Mouse (Mus musculus) liver, adult 2 months (tissue): Measurements from ENCODE around the gene St6galnac3. TPM values are rescaled to one million over a fixed set of nuclear protein-coding genes. Genes with fewer than 3 reads are reported as not detected.
A peak's percentile ranks its signal among the peaks of the same experiment; 100 is the strongest.

Experiments used
- DNase-seq: peaks from one replicate; pipeline ENCODE4 v3.0.0-alpha.2; 2011; ENCODE audit warnings: low read depth, low spot score; ENCODE audit errors: extremely low read depth
- H3K27ac ChIP-seq: fragments of 200-500 bp; replicated peaks from 2 replicates; pipeline ENCODE4 v1.5.1; 2012; ENCODE audit warnings: low read depth, mild to moderate bottlenecking, control low read depth, inconsistent platforms, low read length; ENCODE audit not compliant: insufficient read depth
- H3K27me3 ChIP-seq: fragments of 200-500 bp; 2 replicates; pipeline ENCODE4 v1.6.1; 2012; ENCODE audit warnings: mild to moderate bottlenecking, moderate library complexity, low read length, inconsistent platforms; ENCODE audit not compliant: control insufficient read depth, insufficient read depth
- H3K36me3 ChIP-seq: fragments of 200-500 bp; 2 replicates; pipeline ENCODE4 v1.6.1; 2012; ENCODE audit warnings: low read length, inconsistent platforms; ENCODE audit not compliant: control insufficient read depth, insufficient read depth
- H3K4me1 ChIP-seq: fragments of 200-500 bp; 2 replicates; pipeline ENCODE4 v1.6.1; 2011; ENCODE audit warnings: low read length; ENCODE audit not compliant: control insufficient read depth, insufficient read depth
- H3K4me3 ChIP-seq: fragments of 200-500 bp; 2 replicates; pipeline ENCODE4 v1.5.1; 2011; ENCODE audit warnings: low read depth, mild to moderate bottlenecking, control low read depth, low read length, moderate library complexity; ENCODE audit not compliant: insufficient read depth
- H3K79me2 ChIP-seq: fragments of 200-500 bp; 2 replicates; pipeline ENCODE4 v1.6.1; 2012; ENCODE audit warnings: inconsistent platforms, mild to moderate bottlenecking, low read length, moderate library complexity; ENCODE audit not compliant: control insufficient read depth, insufficient read depth
- H3K9ac ChIP-seq: fragments of 200-500 bp; 2 replicates; pipeline ENCODE4 v1.6.1; 2012; ENCODE audit warnings: low read depth, mild to moderate bottlenecking, control low read depth, inconsistent platforms, low read length
- CTCF ChIP-seq: fragments of 200-500 bp; IDR thresholded peaks from 2 replicates; pipeline ENCODE4 v1.5.1; 2011; ENCODE audit warnings: low read depth, low read length, control low read depth
- POLR2A ChIP-seq: fragments of 200-500 bp; IDR thresholded peaks from 2 replicates; pipeline ENCODE4 v1.6.1; 2011; ENCODE audit warnings: low read length, control low read depth; ENCODE audit not compliant: insufficient read depth; ENCODE audit errors: extremely low read depth
- WGBS: fragments of 180-500 bp; shearing (Covaris S2); methylation state at CpG from one replicate; pipeline ENCODE4 v1.1.7; 2018; 5-methylcytosine and 5-hydroxymethylcytosine counted together
- polyA plus RNA-seq: library from polyadenylated mRNA; depleted of rRNA; stranded (reverse); fragments of >200 nt; gene quantifications from 2 replicates; pipeline ENCODE4 v1.2.3, GENCODE M21; 2012
- total RNA-seq: library from RNA; depleted of rRNA; stranded (reverse); fragments of >200 nt; gene quantifications from 2 replicates; pipeline ENCODE4 v1.2.3, GENCODE M21; 2014

St6galnac3 gene
- total and polyA plus RNA-seq, 2 experiments: 0.24 to 0.83 TPM

GRCm38 (mm10) chr3:153655071-153655470, 69.9 kb downstream of the St6galnac3 start:
- peak; percentile 58 for TF ChIP-seq CTCF
- TF ChIP-seq POLR2A: no peak
- Histone ChIP-seq H3K79me2 (no peaks in the 10 kb centered on the region), H3K9ac (no peak overlapping the region), H3K4me3 (no peak overlapping the region), H3K36me3 (no peaks in the 10 kb centered on the region), H3K4me1 (no peaks in the 10 kb centered on the region), H3K27ac (no peak overlapping the region), H3K27me3 (no peaks in the 10 kb centered on the region)
- WGBS: 35% methylated on average over 9 of the region's 9 CpGs
- peak; percentile 28 for DNase-seq

GRCm38 (mm10) chr3:153652850-153653249, 72.1 kb downstream of the St6galnac3 start:
- Histone ChIP-seq H3K4me1 (no peaks in the 10 kb centered on the region), H3K27me3 (no peaks in the 10 kb centered on the region), H3K36me3 (no peaks in the 10 kb centered on the region), H3K9ac (no peak overlapping the region), H3K79me2 (no peaks in the 10 kb centered on the region), H3K27ac (no peak overlapping the region), H3K4me3 (no peak overlapping the region)
- no peak for TF ChIP-seq CTCF
- TF ChIP-seq POLR2A: no peak
- WGBS: 91% methylated on average over 3 of the region's 3 CpGs
- no peak for DNase-seq

GRCm38 (mm10) chr3:153648713-153649112, 76.3 kb downstream of the St6galnac3 start:
- 76% methylated on average over 8 of the region's 8 CpGs for WGBS
- no peak overlapping the region for H3K9ac ChIP-seq
- no peak for TF ChIP-seq CTCF
- no peaks in the 10 kb centered on the region for H3K36me3 ChIP-seq
- H3K79me2 ChIP-seq: no peaks in the 10 kb centered on the region
- H3K27me3 ChIP-seq: no peaks in the 10 kb centered on the region
- no peak for DNase-seq
- no peaks in the 10 kb centered on the region for H3K4me1 ChIP-seq
- H3K4me3 ChIP-seq: no peak overlapping the region
- no peak overlapping the region for H3K27ac ChIP-seq

GRCm38 (mm10) chr3:153645803-153646202, 79.2 kb downstream of the St6galnac3 start:
- H3K36me3 ChIP-seq: no peaks in the 10 kb centered on the region
- DNase-seq: no peak
- no peak overlapping the region for H3K27ac ChIP-seq
- no peak overlapping the region for H3K9ac ChIP-seq
- H3K79me2 ChIP-seq: no peaks in the 10 kb centered on the region
- no peak for TF ChIP-seq CTCF
- no peak for TF ChIP-seq POLR2A
- H3K4me3 ChIP-seq: no peak overlapping the region
- no peaks in the 10 kb centered on the region for H3K4me1 ChIP-seq
- WGBS: 91% methylated on average over 7 of the region's 7 CpGs
- no peaks in the 10 kb centered on the region for H3K27me3 ChIP-seq

GRCm38 (mm10) chr3:153643822-153644519, 81.0 kb downstream of the St6galnac3 start:
- no peak overlapping the region for H3K9ac ChIP-seq
- H3K27ac ChIP-seq: no peak overlapping the region
- no peak overlapping the region for H3K4me3 ChIP-seq
- no peak for DNase-seq
- TF ChIP-seq CTCF (no peak), POLR2A (no peak)
- H3K27me3 ChIP-seq: no peaks in the 10 kb centered on the region
- no peaks in the 10 kb centered on the region for H3K4me1 ChIP-seq
- 69% methylated on average over 20 of the region's 20 CpGs for WGBS
- no peaks in the 10 kb centered on the region for H3K36me3 ChIP-seq
- H3K79me2 ChIP-seq: no peaks in the 10 kb centered on the region

- no peak overlapping the region for H3K4me3 ChIP-seq
- no peak overlapping the region for H3K9ac ChIP-seq
- H3K79me2 ChIP-seq: no peaks in the 10 kb centered on the region
- no peak for DNase-seq
- H3K27me3 ChIP-seq: no peaks in the 10 kb centered on the region
- TF ChIP-seq POLR2A: no peak
- TF ChIP-seq CTCF: no peak
- H3K27ac ChIP-seq: no peak overlapping the region
- WGBS: 95% methylated on average over 14 of the region's 14 CpGs
- H3K36me3 ChIP-seq: no peaks in the 10 kb centered on the region
- H3K4me1 ChIP-seq: no peaks in the 10 kb centered on the region
Measured at GRCm38 (mm10) chr3:153642826-153643225, 82.1 kb downstream of the St6galnac3 start.
